Mouse (Mus musculus): Measurements from ENCODE around the gene Nes. TPM values are rescaled to one million over a fixed set of nuclear protein-coding genes. Genes with fewer than 3 reads are reported as not detected.

The Nes gene
- total RNA-seq, 2 experiments from 2014 or later, result 169 to 207 TPM

- DNase-seq (ENCODE audit: low spot score in 2 of 2), result no peak
These were observed 21.5 kb upstream of the Nes start for GRCm38 (mm10) chr3:87949266-87949954.

GRCm38 (mm10) chr3:87949955-87950515 lies 20.8 kb upstream of the Nes start:
- DNase-seq (ENCODE audit: low spot score in 2 of 2), result no peak

GRCm38 (mm10) chr3:87951946-87952345 lies 18.9 kb upstream of the Nes start:
- DNase-seq (ENCODE audit: low spot score in 2 of 2), result no peak

- DNase-seq (ENCODE audit: low spot score in 2 of 2), result peak in 1 of 2 experiments; percentile 43
These were observed 18.4 kb upstream of the Nes start for GRCm38 (mm10) chr3:87952440-87952839.

GRCm38 (mm10) chr3:87958056-87958455 lies 12.8 kb upstream of the Nes start:
- no peak for DNase-seq (ENCODE audit: low spot score in 2 of 2)

GRCm38 (mm10) chr3:87958476-87958875 lies 12.4 kb upstream of the Nes start:
- DNase-seq (ENCODE audit: low spot score in 2 of 2), result no peak

GRCm38 (mm10) chr3:87958967-87959366 lies 11.9 kb upstream of the Nes start:
- no peak for DNase-seq (ENCODE audit: low spot score in 2 of 2)

GRCm38 (mm10) chr3:87959371-87959770 lies 11.5 kb upstream of the Nes start:
- no peak for DNase-seq (ENCODE audit: low spot score in 2 of 2)

GRCm38 (mm10) chr3:87960191-87960585 lies 10.7 kb upstream of the Nes start:
- DNase-seq (ENCODE audit: low spot score in 2 of 2), result no peak

GRCm38 (mm10) chr3:87960586-87961191 lies 10.2 kb upstream of the Nes start:
- DNase-seq (ENCODE audit: low spot score in 2 of 2), result peak; percentile 84 to 92

GRCm38 (mm10) chr3:87970184-87970938 lies 517 bp upstream of the Nes start:
- peak in 1 of 2 experiments; percentile 57 for DNase-seq (ENCODE audit: low spot score in 2 of 2)

- no peak for DNase-seq (ENCODE audit: low spot score in 2 of 2)
These were observed 768 bp downstream of the Nes start for GRCm38 (mm10) chr3:87971489-87972202.

GRCm38 (mm10) chr3:87972203-87972664 lies 1.4 kb downstream of the Nes start:
- peak in 1 of 2 experiments; percentile 12 for DNase-seq (ENCODE audit: low spot score in 2 of 2)

GRCm38 (mm10) chr3:87972776-87973175 lies 1.9 kb downstream of the Nes start:
- DNase-seq (ENCODE audit: low spot score in 2 of 2), result peak in 1 of 2 experiments; percentile 17

- DNase-seq (ENCODE audit: low spot score in 2 of 2), result peak in 1 of 2 experiments; percentile 15
These were observed 2.9 kb downstream of the Nes start for GRCm38 (mm10) chr3:87973593-87974380.

- peak in 1 of 2 experiments; percentile 36 for DNase-seq (ENCODE audit: low spot score in 2 of 2)
These were observed 3.6 kb downstream of the Nes start for GRCm38 (mm10) chr3:87974381-87974987.

GRCm38 (mm10) chr3:87979493-87979892 lies 8.6 kb downstream of the Nes start:
- DNase-seq (ENCODE audit: low spot score in 2 of 2), result no peak

- no peak for DNase-seq (ENCODE audit: low spot score in 2 of 2)
These were observed 9.2 kb downstream of the Nes start for GRCm38 (mm10) chr3:87980085-87980484.

GRCm38 (mm10) chr3:87980728-87981127 lies 9.8 kb downstream of the Nes start:
- no peak for DNase-seq (ENCODE audit: low spot score in 2 of 2)

All from gastrocnemius, postnatal 4 days (tissue).